Mouse (Mus musculus) liver, adult 2 months (tissue): ENCODE measurements around the gene Nlgn2. TPM values are rescaled to one million over a fixed set of nuclear protein-coding genes. Genes with fewer than 3 reads are reported as not detected.

Experiments used
- DNase-seq: peaks from one replicate; pipeline ENCODE4 v3.0.0-alpha.2; 2011; ENCODE audit warnings: low read depth, low spot score; ENCODE audit errors: extremely low read depth
- H3K27ac ChIP-seq: fragments of 200-500 bp; replicated peaks from 2 replicates; pipeline ENCODE4 v1.5.1; 2012; ENCODE audit warnings: low read depth, mild to moderate bottlenecking, control low read depth, inconsistent platforms, low read length; ENCODE audit not compliant: insufficient read depth
- H3K27me3 ChIP-seq: fragments of 200-500 bp; 2 replicates; pipeline ENCODE4 v1.6.1; 2012; ENCODE audit warnings: mild to moderate bottlenecking, moderate library complexity, low read length, inconsistent platforms; ENCODE audit not compliant: control insufficient read depth, insufficient read depth
- H3K36me3 ChIP-seq: fragments of 200-500 bp; 2 replicates; pipeline ENCODE4 v1.6.1; 2012; ENCODE audit warnings: low read length, inconsistent platforms; ENCODE audit not compliant: control insufficient read depth, insufficient read depth
- H3K4me1 ChIP-seq: fragments of 200-500 bp; 2 replicates; pipeline ENCODE4 v1.6.1; 2011; ENCODE audit warnings: low read length; ENCODE audit not compliant: control insufficient read depth, insufficient read depth
- H3K4me3 ChIP-seq: fragments of 200-500 bp; 2 replicates; pipeline ENCODE4 v1.5.1; 2011; ENCODE audit warnings: low read depth, mild to moderate bottlenecking, control low read depth, low read length, moderate library complexity; ENCODE audit not compliant: insufficient read depth
- H3K79me2 ChIP-seq: fragments of 200-500 bp; 2 replicates; pipeline ENCODE4 v1.6.1; 2012; ENCODE audit warnings: inconsistent platforms, mild to moderate bottlenecking, low read length, moderate library complexity; ENCODE audit not compliant: control insufficient read depth, insufficient read depth
- H3K9ac ChIP-seq: fragments of 200-500 bp; 2 replicates; pipeline ENCODE4 v1.6.1; 2012; ENCODE audit warnings: low read depth, mild to moderate bottlenecking, control low read depth, inconsistent platforms, low read length
- CTCF ChIP-seq: fragments of 200-500 bp; IDR thresholded peaks from 2 replicates; pipeline ENCODE4 v1.5.1; 2011; ENCODE audit warnings: low read depth, low read length, control low read depth
- POLR2A ChIP-seq: fragments of 200-500 bp; IDR thresholded peaks from 2 replicates; pipeline ENCODE4 v1.6.1; 2011; ENCODE audit warnings: low read length, control low read depth; ENCODE audit not compliant: insufficient read depth; ENCODE audit errors: extremely low read depth
- WGBS: fragments of 180-500 bp; shearing (Covaris S2); methylation state at CpG from one replicate; pipeline ENCODE4 v1.1.7; 2018; 5-methylcytosine and 5-hydroxymethylcytosine counted together
- polyA plus RNA-seq: library from polyadenylated mRNA; depleted of rRNA; stranded (reverse); fragments of >200 nt; gene quantifications from 2 replicates; pipeline ENCODE4 v1.2.3, GENCODE M21; 2012
- total RNA-seq: library from RNA; depleted of rRNA; stranded (reverse); fragments of >200 nt; gene quantifications from 2 replicates; pipeline ENCODE4 v1.2.3, GENCODE M21; 2014

Gene Nlgn2
- total and polyA plus RNA-seq, 2 experiments: 0.18 to 1.9 TPM

DNA sequence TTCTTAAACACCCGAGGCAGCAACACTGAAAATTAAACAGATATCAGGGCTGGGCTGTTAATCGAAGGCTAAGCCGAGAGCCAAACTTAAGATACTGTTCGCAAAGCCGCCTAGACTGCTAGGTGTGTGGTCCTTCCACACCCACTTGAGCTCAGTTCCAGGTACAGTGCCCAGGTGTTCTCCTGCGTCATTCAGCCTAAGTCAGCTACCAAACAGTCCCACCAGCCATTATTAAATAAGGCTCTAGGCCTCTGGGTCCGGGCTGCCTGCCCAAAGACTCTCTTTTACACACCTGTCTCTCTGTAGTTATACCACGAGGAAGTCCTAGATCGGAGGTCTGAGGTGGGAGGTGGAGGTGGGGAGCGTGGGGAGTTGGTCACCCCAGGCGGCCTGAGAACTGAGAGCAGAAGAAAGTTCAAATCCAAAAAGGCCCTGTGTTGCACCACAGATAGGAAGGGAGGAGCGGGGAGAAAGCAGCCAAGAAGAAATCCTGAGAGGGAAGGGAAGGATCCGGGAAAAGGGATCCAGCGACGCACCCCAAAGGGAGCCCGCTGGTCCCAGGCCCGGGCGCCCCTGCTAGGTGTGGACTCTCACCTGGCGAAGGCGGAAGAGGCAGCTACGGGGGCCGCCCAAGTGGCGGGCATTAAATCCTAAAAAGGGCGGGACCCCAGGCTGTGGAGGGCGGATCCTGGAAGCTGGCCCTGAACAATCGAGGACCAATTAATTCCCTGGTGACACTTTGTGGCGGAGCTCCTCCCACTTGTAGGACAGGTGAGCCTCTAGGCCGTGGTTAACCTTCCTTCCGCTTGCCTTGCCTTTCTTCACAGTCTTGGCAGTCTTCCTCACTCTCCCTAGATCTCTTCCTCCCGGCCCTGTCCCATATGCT is 20.8 kb upstream of the Nlgn2 start, which contains the start of gene Tnk1:
TSS of gene Tnk1 (minus strand) at position 618 of the 886 bp plus-strand sequence.
- Histone ChIP-seq H3K27me3 (no peaks in the 10 kb centered on the region), H3K36me3 (no peaks in the 10 kb centered on the region), H3K4me1 (no peaks in the 10 kb centered on the region), H3K79me2 (no peaks in the 10 kb centered on the region), H3K27ac (no peak within 1 kb of the TSS), H3K9ac (no peak within 1 kb of the TSS), H3K4me3 (no peak within 1 kb of the TSS)
- TF ChIP-seq POLR2A (no peak), CTCF (no peak)
- no peak for DNase-seq
- 54% methylated on average over 30 of the region's 30 CpGs for WGBS

DNA sequence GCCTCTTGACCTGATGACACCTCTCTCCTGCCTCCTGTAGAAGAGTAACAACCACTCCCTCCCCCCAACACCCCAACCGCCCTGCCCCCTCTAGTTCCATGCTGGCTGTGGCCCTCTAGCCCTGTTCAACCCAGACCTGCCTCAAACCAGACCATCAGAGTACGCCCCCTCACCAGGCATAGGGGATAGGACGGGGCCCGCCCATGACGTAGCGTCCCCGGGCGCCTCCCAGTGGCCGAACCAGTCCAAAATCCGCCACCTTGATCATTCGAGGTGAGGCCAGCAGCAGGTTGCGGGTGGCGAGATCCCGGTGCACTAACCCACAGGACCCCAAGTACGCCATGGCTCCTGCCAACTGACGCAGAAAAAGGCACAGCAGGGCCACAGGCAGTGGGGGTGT is 17.8 kb upstream of the Nlgn2 start:
- Histone ChIP-seq H3K27me3 (no peaks in the 10 kb centered on the region), H3K36me3 (no peaks in the 10 kb centered on the region; the same call in 1 of the 2 replicates), H3K27ac (no peak overlapping the region), H3K4me3 (no peak overlapping the region), H3K79me2 (no peaks in the 10 kb centered on the region), H3K9ac (no peak overlapping the region), H3K4me1 (no peaks in the 10 kb centered on the region)
- no peak for DNase-seq
- TF ChIP-seq POLR2A (no peak), CTCF (peak; percentile 51)
- WGBS: 52% methylated on average over 16 of the region's 16 CpGs

DNA sequence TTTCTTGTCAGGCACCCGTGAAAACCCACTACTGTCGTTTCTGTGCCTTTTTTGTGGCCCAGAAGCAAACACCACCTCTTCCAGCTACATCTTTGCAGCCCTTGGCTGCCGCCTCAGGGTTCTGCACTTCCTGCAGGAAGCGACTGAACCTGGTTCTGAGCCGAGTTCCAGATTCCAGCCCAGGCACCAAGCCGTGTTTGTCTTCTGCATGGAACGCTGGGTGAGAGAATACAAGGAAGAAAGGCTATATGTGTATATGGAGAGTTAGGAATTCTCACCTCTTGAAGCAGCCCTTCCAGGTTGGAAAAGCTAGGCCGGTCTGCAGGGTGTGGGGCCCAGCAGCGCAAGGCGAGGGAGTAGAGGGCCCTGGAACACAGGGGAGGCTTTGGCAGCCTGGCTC is 17.1 kb upstream of the Nlgn2 start:
- no peak for DNase-seq
- no peak for TF ChIP-seq CTCF
- TF ChIP-seq POLR2A: no peak
- 81% methylated on average over 10 of the region's 10 CpGs for WGBS
- Histone ChIP-seq H3K27me3 (no peaks in the 10 kb centered on the region), H3K4me3 (no peak overlapping the region), H3K27ac (no peak overlapping the region), H3K36me3 (no peaks in the 10 kb centered on the region; the same call in 1 of the 2 replicates), H3K9ac (no peak overlapping the region), H3K79me2 (no peaks in the 10 kb centered on the region), H3K4me1 (no peaks in the 10 kb centered on the region)

DNA sequence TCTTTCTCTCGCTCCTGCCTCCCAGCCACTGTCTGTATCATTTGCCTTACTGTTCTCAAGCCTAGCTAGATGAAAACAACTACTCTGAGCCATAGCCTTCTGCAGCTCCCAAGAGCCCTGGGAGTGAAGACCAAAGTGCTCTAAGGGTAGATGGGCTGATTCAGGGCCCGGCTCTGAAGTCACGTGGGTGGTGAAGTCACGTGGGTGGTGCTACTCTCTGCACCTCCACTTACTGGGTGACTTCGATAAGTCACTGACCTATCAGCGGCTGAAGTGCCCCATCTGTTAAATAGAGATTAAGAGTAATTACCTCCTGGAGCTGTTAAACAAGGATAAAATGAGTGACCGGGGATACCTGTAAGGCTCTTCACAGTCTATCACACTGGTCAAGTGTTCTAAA is 16.4 kb upstream of the Nlgn2 start:
- DNase-seq: peak; percentile 25
- 52% methylated on average over 7 of the region's 7 CpGs for WGBS
- Histone ChIP-seq H3K27me3 (no peaks in the 10 kb centered on the region), H3K9ac (no peak overlapping the region), H3K4me3 (no peak overlapping the region), H3K27ac (no peak overlapping the region), H3K4me1 (no peaks in the 10 kb centered on the region), H3K36me3 (no peaks in the 10 kb centered on the region; the same call in 1 of the 2 replicates), H3K79me2 (no peaks in the 10 kb centered on the region)
- TF ChIP-seq POLR2A (no peak), CTCF (no peak)

DNA sequence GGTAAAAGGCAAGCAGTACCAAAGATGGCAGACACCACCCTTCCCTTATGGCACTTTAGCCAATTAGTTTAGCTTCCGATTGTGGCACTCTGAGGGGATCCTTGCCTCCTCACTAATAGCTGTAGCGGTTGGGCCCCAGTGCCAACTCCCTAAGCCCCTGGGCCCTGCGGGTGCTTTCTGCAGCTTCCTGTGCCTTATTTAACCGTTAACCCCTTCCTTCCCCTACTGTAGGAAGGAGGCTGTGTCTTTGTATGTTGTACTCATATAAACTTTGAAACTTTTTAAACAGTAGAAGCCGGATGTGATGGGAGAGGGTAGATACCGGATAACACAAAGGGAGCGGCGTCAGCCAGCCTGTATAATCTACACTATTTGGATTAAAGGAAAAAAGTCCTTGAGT is 13.2 kb upstream of the Nlgn2 start:
- Histone ChIP-seq H3K4me1 (0 out of 2 replicates have a peak, but pooled peaks cover 3% of the 10 kb centered on the region), H3K36me3 (no peaks in the 10 kb centered on the region; the same call in 1 of the 2 replicates), H3K9ac (no peak overlapping the region), H3K27me3 (no peaks in the 10 kb centered on the region), H3K27ac (no peak overlapping the region), H3K4me3 (no peak overlapping the region), H3K79me2 (no peaks in the 10 kb centered on the region)
- TF ChIP-seq CTCF (no peak), POLR2A (no peak)
- WGBS: 77% methylated on average over 8 of the region's 8 CpGs
- DNase-seq: no peak

DNA sequence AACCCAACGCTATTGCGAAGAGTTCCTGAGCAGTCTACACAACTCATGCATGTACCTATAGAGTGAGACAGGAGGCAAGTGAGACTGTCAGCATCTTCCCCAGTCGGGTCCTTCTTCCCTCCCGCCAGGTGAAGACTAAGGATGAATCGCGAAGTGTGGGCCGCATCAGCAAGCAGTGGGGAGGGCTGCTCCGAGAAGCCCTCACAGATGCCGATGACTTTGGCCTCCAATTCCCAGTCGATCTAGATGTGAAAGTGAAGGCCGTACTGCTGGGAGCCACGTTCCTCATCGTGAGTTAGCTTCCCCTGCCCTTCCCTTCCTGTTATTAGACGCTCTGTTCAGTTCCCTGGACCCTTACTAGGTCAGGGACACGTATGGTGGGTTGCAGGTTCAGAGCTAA is 12.3 kb upstream of the Nlgn2 start:
- WGBS: 87% methylated on average over 15 of the region's 15 CpGs
- H3K36me3 ChIP-seq: no peaks in the 10 kb centered on the region; the same call in 1 of the 2 replicates

More for the DNA sequence above, 12.3 kb upstream of the Nlgn2 start:
- Histone ChIP-seq H3K79me2 (no peaks in the 10 kb centered on the region), H3K9ac (no peak overlapping the region), H3K4me3 (no peak overlapping the region), H3K27me3 (no peaks in the 10 kb centered on the region), H3K4me1 (peaks cover 8% of the 10 kb centered on the region), H3K27ac (no peak overlapping the region)
- no peak for DNase-seq
- TF ChIP-seq POLR2A (no peak), CTCF (no peak)
